Mouse (Mus musculus) CD4-positive, CD25-positive, alpha-beta regulatory T cell (primary cell): ENCODE measurements around the gene Nectin3. TPM values are rescaled to one million over a fixed set of nuclear protein-coding genes. Genes with fewer than 3 reads are reported as not detected.

ENCODE experiments used
- polyA plus RNA-seq: library from polyadenylated mRNA; unstranded; fragments of 100-300 nt; shearing (Covaris generic); gene quantifications from one replicate; pipeline ENCODE4 v1.2.1, GENCODE M21; 2017

Nectin3 gene
- polyA plus RNA-seq: 0.16 TPM

DNA sequence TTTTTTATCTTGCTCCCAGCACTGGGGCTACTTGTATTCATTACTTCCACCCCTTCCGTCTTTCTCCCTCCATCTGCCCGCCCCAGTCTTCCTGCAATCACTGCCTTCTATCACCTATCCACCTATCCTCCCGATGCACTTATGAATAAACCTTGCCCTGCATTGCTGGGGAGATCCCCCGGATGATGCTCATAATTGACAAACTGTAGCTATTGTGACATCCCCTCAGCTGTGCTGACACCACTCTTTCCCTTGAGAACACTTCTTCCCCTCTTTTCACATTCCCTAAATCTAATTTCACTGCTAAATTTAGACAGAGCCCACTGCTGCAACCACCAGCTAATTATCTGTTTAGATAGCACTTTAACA is at the start of gene Nectin3:
Gene Nectin3 (minus strand): TSS at position 105 of the 369 bp plus-strand sequence.

